Mouse (Mus musculus): Measurements from ENCODE around the gene Pycr1. TPM values are rescaled to one million over a fixed set of nuclear protein-coding genes. Genes with fewer than 3 reads are reported as not detected.

Pycr1 gene
- polyA plus RNA-seq, 2 experiments: 4.0 to 4.8 TPM

- Histone ChIP-seq H3K9me3 (ENCODE audit: control insufficient read depth, low read length) (no peaks in the 10 kb centered on the region), H3K36me3 (replicated peaks; ENCODE audit: control insufficient read depth, insufficient read depth, low read depth) (peaks cover 14% of the 10 kb centered on the region), H3K4me1 (replicated peaks; ENCODE audit: control insufficient read depth in 2 of 2, insufficient read depth in 2 of 2, low read length in 1 of 2) (peaks cover 12 to 21% of the 10 kb centered on the region in 2 experiments), H3K27me3 (ENCODE audit: control insufficient read depth, insufficient read depth, low read length) (peaks cover 4% of the 10 kb centered on the region; the same call in 1 of the 2 replicates), H3K9ac (replicated peaks) (no peak overlapping the region), H3K4me2 (ENCODE audit: low read depth) (no peak overlapping the region), H3K27ac (no peak overlapping the region), H3K4me3 (ENCODE audit: insufficient read depth in 1 of 2, low read depth in 2 of 2, low read length in 2 of 2) (no peak overlapping the region)
- DNase-seq (ENCODE audit: low read depth in 3 of 3, low spot score in 3 of 3) (no peak), ATAC-seq (ENCODE audit: insufficient read depth) (no peak)
- TF ChIP-seq CTCF (IDR thresholded peaks at IDR 0.05; ENCODE audit: low read depth) (peak; percentile 98), EP300 (IDR thresholded peaks at IDR 0.05; ENCODE audit: low read depth) (no peak)
- WGBS (ENCODE audit: insufficient replicate concordance): 51% methylated on average over 6 of the region's 6 CpGs
Measured at GRCm38 (mm10) chr11:120612763-120613162, 30.8 kb downstream of the Pycr1 start.

DNA sequence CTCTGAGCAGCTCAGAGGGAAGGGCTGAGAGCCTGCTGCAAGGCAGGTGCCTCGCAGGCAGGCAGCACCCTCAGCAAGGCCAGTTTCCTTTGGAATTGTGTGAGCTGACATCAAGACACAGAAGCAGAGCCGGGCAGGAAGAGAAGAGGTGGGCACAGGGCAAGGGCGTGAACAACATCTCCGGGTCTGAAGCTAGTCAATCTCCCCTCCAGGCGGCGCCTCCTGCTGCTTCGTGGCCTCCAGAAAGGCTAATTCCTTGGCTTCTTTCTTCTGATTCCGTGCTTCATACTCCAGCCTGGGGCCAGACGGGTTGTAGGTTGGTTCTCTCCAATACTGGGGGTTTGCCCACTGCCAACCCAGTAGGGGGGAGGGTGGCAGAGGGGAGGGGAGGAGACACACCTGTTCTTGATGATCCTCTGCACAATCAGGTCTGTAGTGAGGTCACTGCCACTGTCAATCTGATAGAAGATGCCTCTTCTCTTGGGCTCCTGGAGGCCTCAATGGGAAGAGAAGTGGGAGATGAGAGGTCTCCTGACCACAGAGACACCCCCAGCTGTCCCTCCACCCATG, 33.0 kb downstream of the Pycr1 start:
- 77% methylated on average over 9 of the region's 9 CpGs for WGBS (ENCODE audit: insufficient replicate concordance)
- ATAC-seq (ENCODE audit: insufficient read depth): no peak
- Histone ChIP-seq H3K9me3 (ENCODE audit: control insufficient read depth, low read length) (no peaks in the 10 kb centered on the region), H3K9ac (replicated peaks) (no peak overlapping the region), H3K27ac (no peak overlapping the region), H3K4me2 (ENCODE audit: low read depth) (no peak overlapping the region), H3K27me3 (ENCODE audit: control insufficient read depth, insufficient read depth, low read length) (peaks cover 4% of the 10 kb centered on the region; the same call in 1 of the 2 replicates), H3K4me3 (ENCODE audit: insufficient read depth in 1 of 2, low read depth in 2 of 2, low read length in 2 of 2) (no peak overlapping the region), H3K36me3 (replicated peaks; ENCODE audit: control insufficient read depth, insufficient read depth, low read depth) (peaks cover 14% of the 10 kb centered on the region), H3K4me1 (replicated peaks; ENCODE audit: control insufficient read depth in 2 of 2, insufficient read depth in 2 of 2, low read length in 1 of 2) (peaks cover 4 to 9% of the 10 kb centered on the region in 2 experiments; a peak in 3 of 4 replicates)
- DNase-seq (ENCODE audit: low read depth in 3 of 3, low spot score in 3 of 3): no peak
- TF ChIP-seq CTCF (IDR thresholded peaks at IDR 0.05; ENCODE audit: low read depth) (no peak), EP300 (IDR thresholded peaks at IDR 0.05; ENCODE audit: low read depth) (no peak)

GRCm38 (mm10) chr11:120609250-120609649, 34.3 kb downstream of the Pycr1 start:
- TF ChIP-seq EP300 (IDR thresholded peaks at IDR 0.05; ENCODE audit: low read depth) (no peak), CTCF (IDR thresholded peaks at IDR 0.05; ENCODE audit: low read depth) (no peak)
- H3K9me3 ChIP-seq (ENCODE audit: control insufficient read depth, low read length): no peaks in the 10 kb centered on the region
- H3K4me2 ChIP-seq (ENCODE audit: low read depth): peak overlapping the region; percentile 50
- H3K9ac ChIP-seq (replicated peaks): peak overlapping the region; percentile 34
- no peak overlapping the region for H3K4me3 ChIP-seq (ENCODE audit: insufficient read depth in 1 of 2, low read depth in 2 of 2, low read length in 2 of 2)
- H3K27me3 ChIP-seq (ENCODE audit: control insufficient read depth, insufficient read depth, low read length): peaks cover 4% of the 10 kb centered on the region; the same call in 1 of the 2 replicates
- 19% methylated on average over 8 of the region's 8 CpGs for WGBS (ENCODE audit: insufficient replicate concordance)
- DNase-seq (ENCODE audit: low read depth in 3 of 3, low spot score in 3 of 3): no peak
- H3K4me1 ChIP-seq (replicated peaks; ENCODE audit: control insufficient read depth in 2 of 2, insufficient read depth in 2 of 2, low read length in 1 of 2): peaks cover 4 to 9% of the 10 kb centered on the region in 2 experiments; a peak in 3 of 4 replicates
- ATAC-seq (ENCODE audit: insufficient read depth): peak; percentile 47
- H3K36me3 ChIP-seq (replicated peaks; ENCODE audit: control insufficient read depth, insufficient read depth, low read depth): peaks cover 25% of the 10 kb centered on the region
- H3K27ac ChIP-seq: no peak overlapping the region

- Histone ChIP-seq H3K4me1 (replicated peaks; ENCODE audit: control insufficient read depth in 2 of 2, insufficient read depth in 2 of 2, low read length in 1 of 2) (peaks cover 8 to 16% of the 10 kb centered on the region in 2 experiments; a peak in 3 of 4 replicates), H3K4me3 (ENCODE audit: insufficient read depth in 1 of 2, low read depth in 2 of 2, low read length in 2 of 2) (peak within 1 kb of the TSS in 1 of 2 experiments; percentile 34; a peak in 2 of 4 replicates), H3K9ac (replicated peaks) (peak within 1 kb of the TSS; percentile 34), H3K36me3 (replicated peaks; ENCODE audit: control insufficient read depth, insufficient read depth, low read depth) (peaks cover 29% of the 10 kb centered on the region), H3K4me2 (ENCODE audit: low read depth) (peak within 1 kb of the TSS; percentile 50), H3K9me3 (ENCODE audit: control insufficient read depth, low read length) (no peaks in the 10 kb centered on the region), H3K27me3 (ENCODE audit: control insufficient read depth, insufficient read depth, low read length) (peaks cover 4% of the 10 kb centered on the region; the same call in 1 of the 2 replicates), H3K27ac (no peak within 1 kb of the TSS)
- no peak for TF ChIP-seq EP300 (IDR thresholded peaks at IDR 0.05; ENCODE audit: low read depth)
- no peak for TF ChIP-seq CTCF (IDR thresholded peaks at IDR 0.05; ENCODE audit: low read depth)
- WGBS (ENCODE audit: insufficient replicate concordance): 16% methylated on average over 45 of the region's 45 CpGs
- ATAC-seq (ENCODE audit: insufficient read depth) (0 out of 2 replicates have a peak, but pooled peaks have one; percentile 1), DNase-seq (ENCODE audit: low read depth in 3 of 3, low spot score in 3 of 3) (no peak)
Measured at GRCm38 (mm10) chr11:120608241-120609034, 35.1 kb downstream of the Pycr1 start, which contains the start of gene Npb. Gene Npb (plus strand): TSS chr11:120608477.

- Histone ChIP-seq H3K4me3 (ENCODE audit: insufficient read depth in 1 of 2, low read depth in 2 of 2, low read length in 2 of 2) (no peak overlapping the region), H3K27ac (no peak overlapping the region), H3K36me3 (replicated peaks; ENCODE audit: control insufficient read depth, insufficient read depth, low read depth) (peaks cover 26% of the 10 kb centered on the region), H3K9me3 (ENCODE audit: control insufficient read depth, low read length) (no peaks in the 10 kb centered on the region), H3K4me2 (ENCODE audit: low read depth) (no peak overlapping the region), H3K27me3 (ENCODE audit: control insufficient read depth, insufficient read depth, low read length) (peaks cover 4% of the 10 kb centered on the region; the same call in 1 of the 2 replicates), H3K9ac (replicated peaks) (no peak overlapping the region), H3K4me1 (replicated peaks; ENCODE audit: control insufficient read depth in 2 of 2, insufficient read depth in 2 of 2, low read length in 1 of 2) (peaks cover 8 to 24% of the 10 kb centered on the region in 2 experiments)
- 62% methylated on average over 4 of the region's 4 CpGs for WGBS (ENCODE audit: insufficient replicate concordance)
- DNase-seq (ENCODE audit: low read depth in 3 of 3, low spot score in 3 of 3) (no peak), ATAC-seq (ENCODE audit: insufficient read depth) (no peak)
- TF ChIP-seq CTCF (IDR thresholded peaks at IDR 0.05; ENCODE audit: low read depth) (no peak), EP300 (IDR thresholded peaks at IDR 0.05; ENCODE audit: low read depth) (no peak)
Measured at GRCm38 (mm10) chr11:120606764-120607163, 36.8 kb downstream of the Pycr1 start.
